Mouse (Mus musculus) left cerebral cortex, postnatal 14 days (tissue): ENCODE data around the gene Otud7b. TPM values are rescaled to one million over a fixed set of nuclear protein-coding genes. Genes with fewer than 3 reads are reported as not detected.
A peak's percentile ranks its signal among the peaks of the same experiment; 100 is the strongest.
"Not testable (repeated sequence)": the region's sequence is repeated elsewhere in the genome, so short reads cannot be mapped to it uniquely, and the experiment has no call there.

Experiments
- DNase-seq, 2 experiments: peaks; one replicate each; pipeline ENCODE4 v3.0.0; 2021 to 2022; ENCODE audit warnings: low spot score in 2 of 2, mixed read lengths in 1 of 2
- intact Hi-C: fragments of 180-260 bp; cut with DNase I; formaldehyde crosslinking; loops from one replicate; pipeline ENCODE4 v1.15.1; 2025
- total RNA-seq, 2 experiments: library from RNA; stranded (reverse); gene quantifications; 2 replicates each; pipeline ENCODE4 v1.2.3; 2021

Gene Otud7b
- total RNA-seq, 2 experiments from 2014 or later, result 18.2 to 22.3 TPM

DNA sequence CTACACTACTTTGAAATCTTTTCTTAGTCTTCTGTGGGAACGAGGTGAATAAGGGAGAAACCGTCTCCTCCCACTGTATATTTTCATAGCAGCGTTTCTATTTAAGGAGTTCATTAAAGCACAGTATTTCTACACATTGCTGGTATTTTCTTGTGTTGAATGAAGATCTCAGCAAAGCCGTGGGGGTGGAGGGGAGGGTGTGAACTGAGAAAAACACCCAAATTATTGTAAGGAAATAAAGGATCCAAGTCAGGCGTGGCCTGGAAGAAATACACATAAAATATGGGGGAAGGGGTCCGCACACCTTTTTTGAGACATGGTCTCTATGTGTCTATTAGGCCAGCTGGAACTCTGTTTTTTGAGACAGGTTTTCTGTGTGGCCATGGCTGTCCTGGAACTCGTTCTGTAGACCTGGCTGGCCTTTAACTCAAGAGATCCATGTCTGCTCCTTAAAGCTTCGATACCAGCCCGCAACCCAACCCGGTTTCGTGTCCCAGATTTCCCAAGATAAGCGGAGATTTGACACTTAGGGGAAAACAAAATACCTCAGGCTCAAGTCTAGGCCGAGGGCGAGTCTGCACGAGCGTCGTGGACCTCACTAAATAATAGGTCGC lies 67.4 kb downstream of the Otud7b start:
- DNase-seq, result peak; percentile 42 to 50
- intact Hi-C loops, result no loop called here

GRCm38 (mm10) chr3:96172197-96173178 lies 68.2 kb downstream of the Otud7b start, which contains the start of gene Sf3b4:
Sf3b4 (plus strand) TSS chr3:96172332.
- intact Hi-C loops, result no loop called here
- DNase-seq, result peak; percentile 80 to 93

GRCm38 (mm10) chr3:96173185-96173584 lies 68.9 kb downstream of the Otud7b start:
- intact Hi-C loops, result no loop called here
- no peak for DNase-seq

- intact Hi-C loops, DNase-seq: not testable (repeated sequence)
Observed at GRCm38 (mm10) chr3:96174042-96174441, 69.7 kb downstream of the Otud7b start.

DNA sequence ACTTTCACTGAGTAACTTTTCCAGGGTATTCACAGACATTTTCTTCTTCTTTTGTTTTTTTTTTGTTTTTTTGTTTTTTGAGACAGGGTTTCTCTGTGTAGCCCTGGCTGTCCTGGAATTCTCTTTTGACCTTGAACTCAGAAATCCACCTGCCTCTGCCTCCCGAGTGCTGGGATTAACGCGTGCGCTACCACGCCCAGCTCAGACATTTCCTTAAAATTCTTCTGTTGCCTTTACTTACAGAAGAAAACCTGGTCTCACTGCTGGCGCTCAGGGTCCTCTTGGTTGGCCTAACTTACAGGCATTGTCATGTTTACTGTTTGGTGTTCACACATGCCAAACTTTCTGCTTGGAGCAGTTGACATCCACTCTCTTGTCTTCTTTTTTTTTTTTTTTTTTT lies 70.9 kb downstream of the Otud7b start:
- DNase-seq, result no peak
- intact Hi-C loops, result no loop called here

GRCm38 (mm10) chr3:96178427-96178826 lies 74.1 kb downstream of the Otud7b start:
- no peak for DNase-seq

GRCm38 (mm10) chr3:96178902-96179301 lies 74.6 kb downstream of the Otud7b start:
- no peak for DNase-seq
- intact Hi-C loops, result no loop called here

More at GRCm38 (mm10) chr3:96178427-96178826, 74.1 kb downstream of the Otud7b start:
- intact Hi-C loops, result no loop called here

DNA sequence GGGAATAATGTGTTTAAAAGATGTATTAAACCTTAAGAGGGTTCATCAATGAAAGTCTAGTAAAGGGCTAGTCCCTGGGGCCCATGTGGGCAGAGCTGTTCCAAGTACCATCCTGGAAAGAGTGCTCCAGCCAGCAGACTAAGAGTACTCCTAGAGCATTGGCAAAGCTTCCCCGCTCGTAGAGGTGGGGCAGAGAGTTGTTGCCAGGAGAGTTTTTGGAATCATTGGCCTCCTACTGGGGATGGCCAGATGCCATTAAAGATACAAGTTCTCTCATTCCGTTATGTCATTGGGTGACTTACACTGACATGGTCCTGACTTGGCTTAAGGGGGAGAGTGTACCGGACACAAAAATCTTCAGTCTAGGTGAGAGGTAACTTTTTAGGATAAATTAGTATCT lies 75.2 kb downstream of the Otud7b start:
- peak in 1 of 2 experiments; percentile 50 for DNase-seq
- intact Hi-C loops, result no loop called here

DNA sequence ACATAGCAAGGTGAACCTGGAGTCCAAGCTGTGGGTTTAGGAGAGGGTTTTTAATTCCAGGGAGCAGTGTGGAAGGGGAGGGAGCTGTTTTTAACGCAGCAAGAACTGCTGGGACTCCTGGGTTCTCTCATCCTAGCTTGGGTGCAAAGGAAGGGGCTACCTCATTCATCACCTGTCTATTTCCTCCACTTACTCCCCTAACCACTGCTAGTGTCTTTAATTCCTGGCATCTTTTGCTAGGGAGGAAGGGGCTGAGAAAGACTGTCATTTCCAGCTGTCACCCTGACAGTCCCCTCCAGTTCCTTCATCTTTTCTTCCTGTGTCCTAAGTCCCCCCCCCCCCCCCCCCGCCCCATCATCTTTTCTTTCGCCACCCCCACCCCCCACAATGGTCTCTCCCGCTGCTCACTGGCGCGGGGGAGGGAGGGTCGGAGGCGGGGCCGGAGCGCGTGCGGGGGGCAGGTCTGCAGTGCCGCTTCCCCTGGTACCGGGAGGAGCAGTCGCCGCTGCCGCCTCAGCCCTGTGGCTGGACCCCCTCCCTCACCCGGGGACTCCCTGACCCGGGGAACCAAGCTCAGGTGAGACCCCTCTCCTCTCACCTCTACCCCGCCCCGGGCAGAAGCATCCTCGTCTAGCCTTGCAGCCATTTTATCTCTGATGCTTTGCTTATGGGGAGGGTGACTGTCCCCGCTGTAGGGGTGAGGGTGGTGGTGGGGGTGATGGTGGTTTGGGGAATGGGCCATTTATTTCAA lies 76.6 kb downstream of the Otud7b start, which contains the start of gene Sv2a:
Sv2a (plus strand) TSS at position 425 of the 751 bp plus-strand sequence.
- intact Hi-C loops, result no loop called here
- peak; percentile 65 to 74 for DNase-seq

- DNase-seq, result peak; percentile 59 to 82
- intact Hi-C loops, result no loop called here
Observed at GRCm38 (mm10) chr3:96181510-96182381, 77.4 kb downstream of the Otud7b start.

- peak; percentile 60 to 74 for DNase-seq
- intact Hi-C loops, result no loop called here
Observed at GRCm38 (mm10) chr3:96182382-96182776, 78.1 kb downstream of the Otud7b start.

DNA sequence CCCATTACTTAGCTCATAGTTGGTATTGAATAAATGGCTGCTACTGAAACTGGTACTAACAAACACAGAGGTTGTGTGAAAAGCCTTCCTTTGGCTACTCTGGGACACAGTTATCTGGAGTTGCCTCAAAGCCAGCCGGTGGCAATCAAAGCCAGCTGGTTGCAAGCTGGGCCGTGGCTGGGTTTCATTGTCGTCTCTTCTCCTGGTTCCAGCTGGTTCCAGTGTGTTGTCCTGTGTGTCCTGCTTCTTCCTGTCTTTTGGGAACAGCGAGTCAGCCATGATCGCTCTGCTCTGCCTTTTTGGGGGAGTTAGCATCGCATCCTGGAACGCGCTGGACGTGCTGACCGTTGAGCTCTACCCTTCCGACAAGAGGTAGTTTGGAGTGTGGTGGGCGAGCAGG lies 88.7 kb downstream of the Otud7b start:
- intact Hi-C loops, result no loop called here
- no peak for DNase-seq

DNA sequence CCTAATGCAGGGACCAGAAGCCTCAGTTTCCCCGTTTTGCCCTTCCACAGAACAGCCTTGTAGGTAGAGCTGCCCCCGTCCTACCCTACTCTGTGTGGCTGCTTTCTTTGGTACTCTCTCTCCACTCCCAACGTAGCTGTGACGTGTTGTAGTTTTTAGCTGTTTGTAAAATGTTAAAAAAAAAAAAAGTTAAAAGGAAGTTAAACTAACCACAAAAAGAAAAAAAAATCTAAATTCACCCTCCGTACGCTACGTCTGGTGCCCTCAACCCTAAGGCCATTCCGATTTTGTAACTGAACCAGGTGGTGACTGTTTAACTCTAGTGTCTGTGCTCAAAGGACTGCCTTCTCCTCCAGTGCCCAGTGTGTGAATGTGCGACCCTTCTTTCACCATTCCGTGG lies 90.6 kb downstream of the Otud7b start:
- no peak for DNase-seq
- intact Hi-C loops, result no loop called here

DNA sequence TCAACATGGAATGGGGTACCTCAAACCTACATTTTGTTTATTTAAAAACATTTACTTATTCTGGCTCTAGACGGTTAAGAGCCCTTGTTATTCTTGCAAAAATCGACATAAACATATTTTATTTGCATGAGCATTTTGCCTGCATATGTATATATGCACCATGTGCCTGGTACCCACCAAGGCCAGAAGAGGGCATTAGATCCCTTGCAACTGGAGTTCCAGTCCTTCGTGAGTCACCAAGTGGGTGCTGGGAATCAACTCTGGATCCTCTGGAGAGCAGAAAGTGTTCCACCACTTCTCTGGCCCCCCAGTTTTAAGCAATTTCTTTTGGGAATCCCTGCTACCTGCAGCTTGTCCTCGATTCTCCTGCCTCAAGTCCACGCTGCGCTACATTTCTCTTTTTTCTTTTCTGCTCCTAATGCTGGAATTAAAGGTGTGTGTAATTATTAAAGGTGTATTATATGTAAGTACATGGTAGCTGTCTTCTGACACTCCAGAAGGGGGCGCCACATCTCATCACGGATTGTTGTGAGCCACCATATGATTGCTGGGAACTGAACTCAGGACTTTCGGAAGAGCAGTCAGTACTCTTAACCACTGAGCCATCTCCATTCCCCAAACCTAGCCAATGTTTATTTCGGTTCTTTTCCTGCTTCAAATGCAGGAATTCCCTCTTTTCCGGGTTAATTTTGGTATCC lies 91.4 kb downstream of the Otud7b start:
- intact Hi-C loops, result no loop called here
- no peak for DNase-seq

DNA sequence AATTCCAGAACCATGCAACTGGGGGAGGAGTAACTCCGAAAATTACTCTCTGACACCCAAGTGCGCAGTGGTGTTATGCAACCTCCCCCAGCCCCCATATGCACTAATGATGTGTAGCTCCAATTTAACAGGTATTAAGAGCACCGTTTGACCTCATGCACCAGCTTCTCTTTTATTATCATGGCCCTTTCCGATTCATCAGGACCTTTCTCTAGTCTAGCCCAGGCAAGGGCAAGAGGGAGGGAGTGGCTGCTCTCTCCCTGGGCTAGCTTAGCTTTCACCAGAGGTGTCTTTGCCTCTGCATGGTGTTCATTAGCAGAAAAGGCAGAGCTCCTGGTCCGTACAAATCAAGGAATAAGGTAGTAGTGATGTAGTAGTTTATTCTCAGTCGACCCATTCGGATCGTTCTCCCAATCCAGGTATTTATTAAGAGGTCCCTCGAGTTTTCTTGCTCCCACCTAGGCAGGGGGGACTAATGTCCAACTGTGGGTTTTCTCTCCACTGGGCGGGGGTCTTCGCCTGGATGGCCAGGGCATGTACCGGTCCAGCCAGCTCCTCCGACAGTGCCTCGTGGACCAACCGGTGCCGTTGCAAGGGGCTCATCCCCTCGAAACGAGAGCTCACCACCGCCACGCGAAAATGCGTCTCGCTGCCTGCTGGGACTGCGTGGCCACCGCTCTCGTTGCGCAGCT lies 92.3 kb downstream of the Otud7b start:
- no peak for DNase-seq
- intact Hi-C loops, result no loop called here

- DNase-seq, result peak; percentile 93 to 95
- intact Hi-C loops, result no loop called here
Observed at GRCm38 (mm10) chr3:96197129-96197749, 92.9 kb downstream of the Otud7b start.

DNA sequence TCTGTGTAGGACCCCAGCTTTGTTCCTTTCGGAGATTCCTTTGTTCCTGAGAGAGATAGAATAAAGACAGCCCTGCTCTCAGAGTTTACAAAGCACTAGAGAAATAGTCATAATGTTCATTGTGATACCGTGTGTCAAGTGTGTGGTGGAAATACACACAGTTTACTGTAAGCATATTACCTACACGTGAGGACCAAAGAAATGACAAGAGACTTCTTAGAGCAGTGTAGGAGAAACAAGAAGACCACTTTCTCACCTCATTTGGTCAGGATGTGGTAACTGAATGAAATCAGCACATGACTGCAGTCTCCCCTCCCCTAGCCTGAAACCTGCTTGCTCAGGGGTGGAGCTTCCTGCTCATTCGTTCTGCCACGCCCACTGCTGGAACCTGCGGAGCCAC lies 93.9 kb downstream of the Otud7b start:
- intact Hi-C loops, result no loop called here
- DNase-seq, result no peak
